Mouse (Mus musculus) forebrain, embryonic 15.5 days (tissue): ENCODE measurements around the gene Cep152. TPM values are rescaled to one million over a fixed set of nuclear protein-coding genes. Genes with fewer than 3 reads are reported as not detected.

Experiments
- ATAC-seq: fragments of 200-750 bp; cut with Nextera tagmentation; replicated peaks from 2 replicates; pipeline ENCODE4 v1.8.0; 2017; ENCODE audit warnings: mild to moderate bottlenecking, moderate TSS enrichment, moderate library complexity
- H3K27ac ChIP-seq: fragments of 300-500 bp; sonication (generic); replicated peaks from 2 replicates; pipeline ENCODE4 v1.5.1; 2015; ENCODE audit warnings: mild to moderate bottlenecking, inconsistent platforms
- H3K27me3 ChIP-seq: fragments of 300-500 bp; sonication (generic); 2 replicates; pipeline ENCODE4 v1.6.1; 2015; ENCODE audit warnings: inconsistent platforms
- H3K36me3 ChIP-seq: fragments of 300-500 bp; sonication (generic); 2 replicates; pipeline ENCODE4 v1.6.1; 2015; ENCODE audit warnings: mild to moderate bottlenecking, inconsistent platforms
- H3K4me1 ChIP-seq: fragments of 300-500 bp; sonication (generic); 2 replicates; pipeline ENCODE4 v1.6.1; 2015; ENCODE audit warnings: inconsistent platforms
- H3K4me2 ChIP-seq: fragments of 300-500 bp; sonication (generic); replicated peaks from 2 replicates; pipeline ENCODE4 v1.6.1; 2015; ENCODE audit warnings: mild to moderate bottlenecking, inconsistent platforms
- H3K4me3 ChIP-seq: fragments of 300-500 bp; sonication (generic); 2 replicates; pipeline ENCODE4 v1.5.1; 2015; ENCODE audit warnings: mild to moderate bottlenecking, inconsistent platforms
- H3K9ac ChIP-seq: fragments of 300-500 bp; sonication (generic); replicated peaks from 2 replicates; pipeline ENCODE4 v1.6.1; 2015; ENCODE audit warnings: mild to moderate bottlenecking, inconsistent platforms
- H3K9me3 ChIP-seq: fragments of 300-500 bp; sonication (generic); 2 replicates; pipeline ENCODE4 v1.6.1; 2016; ENCODE audit warnings: inconsistent platforms
- WGBS: fragments of 180-500 bp; shearing (Covaris S2); methylation state at CpG from one replicate; pipeline ENCODE4 v1.1.7; 2015; ENCODE audit warnings: mixed read lengths; 5-methylcytosine and 5-hydroxymethylcytosine counted together
- polyA plus RNA-seq: library from polyadenylated mRNA; unstranded; fragments of >200 nt; fragmentation: Nextera tagmentation; extraction: Ambion mirVana; gene quantifications from 2 replicates; pipeline ENCODE4 v1.2.1, GENCODE M21; 2015

Gene Cep152
- polyA plus RNA-seq, 1 experiment from 2014 or later, result 4.4 TPM

- peaks cover 8% of the 10 kb centered on the region; the same call in 1 of the 2 replicates for H3K4me1 ChIP-seq
- H3K9ac ChIP-seq, result peak overlapping the region; percentile 33
- H3K9me3 ChIP-seq, result no peaks in the 10 kb centered on the region
- WGBS, result 17% methylated on average over 10 of the region's 10 CpGs
- H3K4me3 ChIP-seq, result peak overlapping the region; percentile 24
- peak overlapping the region; percentile 40 for H3K4me2 ChIP-seq
- H3K27ac ChIP-seq, result no peak overlapping the region
- no peaks in the 10 kb centered on the region for H3K27me3 ChIP-seq
- peak; percentile 85 for ATAC-seq
- no peaks in the 10 kb centered on the region for H3K36me3 ChIP-seq
Measured at GRCm38 (mm10) chr2:125659823-125660536, 35.1 kb upstream of the Cep152 start.

GRCm38 (mm10) chr2:125655391-125655790 lies 30.5 kb upstream of the Cep152 start:
- Histone ChIP-seq H3K9me3 (no peaks in the 10 kb centered on the region), H3K27me3 (no peaks in the 10 kb centered on the region), H3K4me2 (no peak overlapping the region), H3K27ac (no peak overlapping the region), H3K4me1 (no peaks in the 10 kb centered on the region; the same call in 1 of the 2 replicates), H3K4me3 (no peak overlapping the region), H3K9ac (no peak overlapping the region), H3K36me3 (no peaks in the 10 kb centered on the region)
- WGBS, result 94% methylated on average over 9 of the region's 9 CpGs
- no peak for ATAC-seq

GRCm38 (mm10) chr2:125653286-125653685 lies 28.4 kb upstream of the Cep152 start:
- no peak overlapping the region for H3K27ac ChIP-seq
- H3K9ac ChIP-seq, result no peak overlapping the region
- no peak overlapping the region for H3K4me2 ChIP-seq
- 97% methylated on average over 2 of the region's 2 CpGs for WGBS
- H3K27me3 ChIP-seq, result no peaks in the 10 kb centered on the region
- no peaks in the 10 kb centered on the region for H3K4me1 ChIP-seq
- H3K9me3 ChIP-seq, result no peaks in the 10 kb centered on the region
- no peak overlapping the region for H3K4me3 ChIP-seq
- H3K36me3 ChIP-seq, result no peaks in the 10 kb centered on the region
- no peak for ATAC-seq

- Histone ChIP-seq H3K36me3 (no peaks in the 10 kb centered on the region), H3K27me3 (no peaks in the 10 kb centered on the region), H3K4me3 (no peak overlapping the region), H3K27ac (no peak overlapping the region), H3K9me3 (no peaks in the 10 kb centered on the region), H3K9ac (no peak overlapping the region), H3K4me2 (no peak overlapping the region), H3K4me1 (no peaks in the 10 kb centered on the region)
- ATAC-seq, result no peak
- 52% methylated on average over 8 of the region's 8 CpGs for WGBS
Measured at GRCm38 (mm10) chr2:125651563-125651962, 26.6 kb upstream of the Cep152 start.

GRCm38 (mm10) chr2:125650742-125651352 lies 25.9 kb upstream of the Cep152 start:
- no peaks in the 10 kb centered on the region for H3K27me3 ChIP-seq
- no peak overlapping the region for H3K27ac ChIP-seq
- no peak for ATAC-seq
- no peaks in the 10 kb centered on the region for H3K36me3 ChIP-seq
- 91% methylated on average over 14 of the region's 14 CpGs for WGBS
- no peaks in the 10 kb centered on the region for H3K4me1 ChIP-seq
- no peak overlapping the region for H3K9ac ChIP-seq
- H3K4me3 ChIP-seq, result no peak overlapping the region
- no peak overlapping the region for H3K4me2 ChIP-seq
- H3K9me3 ChIP-seq, result no peaks in the 10 kb centered on the region

- H3K9me3 ChIP-seq, result no peaks in the 10 kb centered on the region
- no peak overlapping the region for H3K9ac ChIP-seq
- H3K27me3 ChIP-seq, result no peaks in the 10 kb centered on the region
- no peaks in the 10 kb centered on the region for H3K4me1 ChIP-seq
- 86% methylated on average over 5 of the region's 5 CpGs for WGBS
- H3K4me2 ChIP-seq, result no peak overlapping the region
- H3K36me3 ChIP-seq, result no peaks in the 10 kb centered on the region
- H3K4me3 ChIP-seq, result no peak overlapping the region
- ATAC-seq, result no peak
- no peak overlapping the region for H3K27ac ChIP-seq
Measured at GRCm38 (mm10) chr2:125650038-125650437, 25.1 kb upstream of the Cep152 start.

- no peaks in the 10 kb centered on the region for H3K9me3 ChIP-seq
- no peaks in the 10 kb centered on the region for H3K4me1 ChIP-seq
- 54% methylated on average over 6 of the region's 6 CpGs for WGBS
- H3K4me2 ChIP-seq, result no peak overlapping the region
- H3K27me3 ChIP-seq, result no peaks in the 10 kb centered on the region
- no peak overlapping the region for H3K27ac ChIP-seq
- H3K36me3 ChIP-seq, result no peaks in the 10 kb centered on the region
- ATAC-seq, result peak; percentile 41
- H3K4me3 ChIP-seq, result no peak overlapping the region
- H3K9ac ChIP-seq, result no peak overlapping the region
Measured at GRCm38 (mm10) chr2:125644912-125645311, 20.0 kb upstream of the Cep152 start.

GRCm38 (mm10) chr2:125637331-125637730 lies 12.4 kb upstream of the Cep152 start:
- H3K27me3 ChIP-seq, result no peaks in the 10 kb centered on the region
- no peaks in the 10 kb centered on the region for H3K36me3 ChIP-seq
- no peak overlapping the region for H3K27ac ChIP-seq
- 85% methylated on average over 7 of the region's 7 CpGs for WGBS
- H3K4me2 ChIP-seq, result no peak overlapping the region
- ATAC-seq, result no peak
- no peak overlapping the region for H3K9ac ChIP-seq
- no peaks in the 10 kb centered on the region for H3K9me3 ChIP-seq
- H3K4me1 ChIP-seq, result no peaks in the 10 kb centered on the region
- no peak overlapping the region for H3K4me3 ChIP-seq

GRCm38 (mm10) chr2:125630010-125630409 lies 5.1 kb upstream of the Cep152 start:
- Histone ChIP-seq H3K9ac (no peak overlapping the region), H3K4me2 (no peak overlapping the region), H3K27me3 (no peaks in the 10 kb centered on the region), H3K4me3 (no peak overlapping the region), H3K27ac (no peak overlapping the region), H3K4me1 (peaks cover 7% of the 10 kb centered on the region), H3K9me3 (no peaks in the 10 kb centered on the region), H3K36me3 (no peaks in the 10 kb centered on the region)
- 93% methylated on average over 2 of the region's 2 CpGs for WGBS
- no peak for ATAC-seq

GRCm38 (mm10) chr2:125628487-125628886 lies 3.6 kb upstream of the Cep152 start:
- ATAC-seq, result no peak
- no peak overlapping the region for H3K4me2 ChIP-seq
- no peak overlapping the region for H3K4me3 ChIP-seq
- no peak overlapping the region for H3K9ac ChIP-seq
- WGBS, result 88% methylated on average over 6 of the region's 6 CpGs
- no peaks in the 10 kb centered on the region for H3K27me3 ChIP-seq
- H3K9me3 ChIP-seq, result no peaks in the 10 kb centered on the region
- no peak overlapping the region for H3K27ac ChIP-seq
- H3K36me3 ChIP-seq, result no peaks in the 10 kb centered on the region
- H3K4me1 ChIP-seq, result peaks cover 17% of the 10 kb centered on the region

- peaks cover 23% of the 10 kb centered on the region for H3K4me1 ChIP-seq
- WGBS, result 91% methylated on average over 4 of the region's 4 CpGs
- no peak overlapping the region for H3K9ac ChIP-seq
- H3K36me3 ChIP-seq, result no peaks in the 10 kb centered on the region
- H3K9me3 ChIP-seq, result no peaks in the 10 kb centered on the region
- no peak for ATAC-seq
- no peak overlapping the region for H3K27ac ChIP-seq
- H3K4me2 ChIP-seq, result no peak overlapping the region
- H3K27me3 ChIP-seq, result no peaks in the 10 kb centered on the region
- no peak overlapping the region for H3K4me3 ChIP-seq
Measured at GRCm38 (mm10) chr2:125626536-125626935, 1.6 kb upstream of the Cep152 start.

- H3K9ac ChIP-seq, result peak overlapping the region; percentile 61
- H3K9me3 ChIP-seq, result no peaks in the 10 kb centered on the region
- H3K27me3 ChIP-seq, result no peaks in the 10 kb centered on the region
- WGBS, result 13% methylated on average over 9 of the region's 9 CpGs
- H3K27ac ChIP-seq, result no peak overlapping the region
- H3K36me3 ChIP-seq, result peaks cover 1% of the 10 kb centered on the region; the same call in 1 of the 2 replicates
- no peak for ATAC-seq
- H3K4me3 ChIP-seq, result peak overlapping the region; percentile 82
- H3K4me2 ChIP-seq, result peak overlapping the region; percentile 63
- peaks cover 25% of the 10 kb centered on the region for H3K4me1 ChIP-seq
Measured at GRCm38 (mm10) chr2:125624127-125624685, 707 bp downstream of the Cep152 start.
